Mouse (Mus musculus) stomach, embryonic 16.5 days (tissue): ENCODE data around the gene Scn2b. TPM values are rescaled to one million over a fixed set of nuclear protein-coding genes. Genes with fewer than 3 reads are reported as not detected.
A peak's percentile ranks its signal among the peaks of the same experiment; 100 is the strongest.

ENCODE experiments used
- ATAC-seq: fragments of 200-750 bp; cut with Nextera tagmentation; 2 replicates; pipeline ENCODE4 v1.8.0; 2017; ENCODE audit warnings: moderate number of reproducible peaks, moderate TSS enrichment; ENCODE audit not compliant: insufficient read depth, low FRiP score
- H3K27ac ChIP-seq: fragments of 300-500 bp; sonication (generic); 2 replicates; pipeline ENCODE4 v1.5.1; 2014; ENCODE audit warnings: low read length
- H3K27me3 ChIP-seq: fragments of 300-500 bp; sonication (generic); 2 replicates; pipeline ENCODE4 v1.6.1; 2014; ENCODE audit warnings: low read length, control low read depth, mixed read lengths; ENCODE audit not compliant: control insufficient read depth, insufficient read depth
- H3K36me3 ChIP-seq: fragments of 300-500 bp; sonication (generic); 2 replicates; pipeline ENCODE4 v1.6.1; 2014; ENCODE audit warnings: low read length; ENCODE audit not compliant: control insufficient read depth, insufficient read depth
- H3K4me1 ChIP-seq: fragments of 300-500 bp; sonication (generic); 2 replicates; pipeline ENCODE4 v1.6.1; 2014; ENCODE audit warnings: low read length, control low read depth, mixed read lengths; ENCODE audit not compliant: control insufficient read depth, insufficient read depth
- H3K4me2 ChIP-seq: fragments of 300-500 bp; sonication (generic); 2 replicates; pipeline ENCODE4 v1.6.1; 2014; ENCODE audit warnings: low read depth, low read length, mixed read lengths
- H3K4me3 ChIP-seq: fragments of 300-500 bp; sonication (generic); replicated peaks from 2 replicates; pipeline ENCODE4 v1.5.1; 2014; ENCODE audit warnings: mild to moderate bottlenecking, low read length
- H3K9ac ChIP-seq: fragments of 300-500 bp; sonication (generic); 2 replicates; pipeline ENCODE4 v1.6.1; 2014; ENCODE audit warnings: low read length
- H3K9me3 ChIP-seq: fragments of 300-500 bp; sonication (generic); replicated peaks from 2 replicates; pipeline ENCODE4 v1.6.1; 2016; ENCODE audit warnings: low read length, control low read depth; ENCODE audit not compliant: control insufficient read depth
- WGBS: fragments of 180-500 bp; shearing (Covaris S2); extraction: QIAGEN DNeasy Blood & Tissue Kit; methylation state at CpG from one replicate; pipeline ENCODE4 v1.1.7; 2014; 5-methylcytosine and 5-hydroxymethylcytosine counted together
- polyA plus RNA-seq: library from polyadenylated mRNA; unstranded; fragments of >200 nt; fragmentation: Nextera tagmentation; extraction: Ambion mirVana; gene quantifications from 2 replicates; pipeline ENCODE4 v1.2.1, GENCODE M21; 2015

The Scn2b gene
- polyA plus RNA-seq, 1 experiment from 2014 or later, result 3.0 TPM

- 48% methylated on average over 9 of the region's 9 CpGs for WGBS
- ATAC-seq, result no peak
- H3K4me3 ChIP-seq, result no peak overlapping the region
- H3K9me3 ChIP-seq, result no peaks in the 10 kb centered on the region
- H3K27ac ChIP-seq, result no peak overlapping the region
- H3K27me3 ChIP-seq, result no peaks in the 10 kb centered on the region; the same call in 1 of the 2 replicates
- no peaks in the 10 kb centered on the region for H3K36me3 ChIP-seq
- H3K4me1 ChIP-seq, result peaks cover 12% of the 10 kb centered on the region
- H3K4me2 ChIP-seq, result no peak overlapping the region
- H3K9ac ChIP-seq, result no peak overlapping the region
These were observed 763 bp upstream of the Scn2b start for GRCm38 (mm10) chr9:45116819-45117218.

GRCm38 (mm10) chr9:45118552-45118951 lies 970 bp downstream of the Scn2b start:
- peaks cover 15% of the 10 kb centered on the region for H3K4me1 ChIP-seq
- WGBS, result 21% methylated on average over 10 of the region's 10 CpGs
- H3K4me2 ChIP-seq, result peak overlapping the region; percentile 61
- no peak for ATAC-seq
- no peak overlapping the region for H3K27ac ChIP-seq
- H3K4me3 ChIP-seq, result peak overlapping the region; percentile 60
- H3K9me3 ChIP-seq, result no peaks in the 10 kb centered on the region
- no peaks in the 10 kb centered on the region; the same call in 1 of the 2 replicates for H3K27me3 ChIP-seq
- no peaks in the 10 kb centered on the region for H3K36me3 ChIP-seq
- H3K9ac ChIP-seq, result peak overlapping the region; percentile 75

GRCm38 (mm10) chr9:45119316-45119953 lies 1.9 kb downstream of the Scn2b start:
- Histone ChIP-seq H3K4me2 (no peak overlapping the region), H3K27ac (no peak overlapping the region), H3K9me3 (no peaks in the 10 kb centered on the region), H3K27me3 (no peaks in the 10 kb centered on the region; the same call in 1 of the 2 replicates), H3K4me1 (peaks cover 15% of the 10 kb centered on the region), H3K9ac (no peak overlapping the region), H3K36me3 (no peaks in the 10 kb centered on the region), H3K4me3 (no peak overlapping the region)
- WGBS, result 91% methylated on average over 8 of the region's 8 CpGs
- ATAC-seq, result no peak

GRCm38 (mm10) chr9:45119954-45120530 lies 2.5 kb downstream of the Scn2b start:
- no peaks in the 10 kb centered on the region; the same call in 1 of the 2 replicates for H3K27me3 ChIP-seq
- no peak for ATAC-seq
- H3K4me1 ChIP-seq, result peaks cover 15% of the 10 kb centered on the region
- H3K36me3 ChIP-seq, result no peaks in the 10 kb centered on the region
- no peak overlapping the region for H3K4me2 ChIP-seq
- H3K4me3 ChIP-seq, result no peak overlapping the region
- no peak overlapping the region for H3K27ac ChIP-seq
- no peak overlapping the region for H3K9ac ChIP-seq
- no peaks in the 10 kb centered on the region for H3K9me3 ChIP-seq
- 87% methylated on average over 14 of the region's 14 CpGs for WGBS

- no peak overlapping the region for H3K4me2 ChIP-seq
- no peaks in the 10 kb centered on the region for H3K9me3 ChIP-seq
- no peak overlapping the region for H3K4me3 ChIP-seq
- no peaks in the 10 kb centered on the region for H3K36me3 ChIP-seq
- H3K4me1 ChIP-seq, result peaks cover 15% of the 10 kb centered on the region
- no peak overlapping the region for H3K27ac ChIP-seq
- no peak for ATAC-seq
- no peaks in the 10 kb centered on the region; the same call in 1 of the 2 replicates for H3K27me3 ChIP-seq
- 84% methylated on average over 6 of the region's 6 CpGs for WGBS
- no peak overlapping the region for H3K9ac ChIP-seq
These were observed 3.0 kb downstream of the Scn2b start for GRCm38 (mm10) chr9:45120567-45120966.

GRCm38 (mm10) chr9:45121001-45121400 lies 3.4 kb downstream of the Scn2b start:
- no peak for ATAC-seq
- H3K27me3 ChIP-seq, result no peaks in the 10 kb centered on the region; the same call in 1 of the 2 replicates
- WGBS, result 61% methylated on average over 6 of the region's 6 CpGs
- H3K27ac ChIP-seq, result no peak overlapping the region
- no peak overlapping the region for H3K9ac ChIP-seq
- H3K36me3 ChIP-seq, result no peaks in the 10 kb centered on the region
- no peak overlapping the region for H3K4me3 ChIP-seq
- H3K4me2 ChIP-seq, result no peak overlapping the region
- H3K9me3 ChIP-seq, result no peaks in the 10 kb centered on the region
- H3K4me1 ChIP-seq, result peaks cover 12% of the 10 kb centered on the region

- WGBS, result 4% methylated on average over 10 of the region's 10 CpGs
- Histone ChIP-seq H3K9me3 (no peaks in the 10 kb centered on the region), H3K9ac (peak overlapping the region; percentile 40; the same call in 1 of the 2 replicates), H3K27me3 (no peaks in the 10 kb centered on the region), H3K4me1 (peaks cover 8% of the 10 kb centered on the region), H3K36me3 (no peaks in the 10 kb centered on the region), H3K4me3 (peak overlapping the region; percentile 23), H3K4me2 (peak overlapping the region; percentile 49), H3K27ac (peak overlapping the region; percentile 57)
- ATAC-seq, result peak; percentile 53; the same call in 1 of the 2 replicates
These were observed 4.2 kb downstream of the Scn2b start for GRCm38 (mm10) chr9:45121769-45122168.

- H3K36me3 ChIP-seq, result no peaks in the 10 kb centered on the region
- peak overlapping the region; percentile 40; the same call in 1 of the 2 replicates for H3K9ac ChIP-seq
- peak; percentile 81 for ATAC-seq
- H3K9me3 ChIP-seq, result no peaks in the 10 kb centered on the region
- peak overlapping the region; percentile 23 for H3K4me3 ChIP-seq
- H3K27me3 ChIP-seq, result no peaks in the 10 kb centered on the region
- peaks cover 8% of the 10 kb centered on the region for H3K4me1 ChIP-seq
- H3K27ac ChIP-seq, result peak overlapping the region; percentile 72
- H3K4me2 ChIP-seq, result peak overlapping the region; percentile 49
- WGBS, result 21% methylated on average over 9 of the region's 9 CpGs
These were observed 4.7 kb downstream of the Scn2b start for GRCm38 (mm10) chr9:45122209-45122761.

GRCm38 (mm10) chr9:45125211-45125610 lies 7.6 kb downstream of the Scn2b start:
- no peaks in the 10 kb centered on the region for H3K36me3 ChIP-seq
- no peak overlapping the region for H3K4me2 ChIP-seq
- no peak for ATAC-seq
- 90% methylated on average over 14 of the region's 14 CpGs for WGBS
- no peak overlapping the region for H3K4me3 ChIP-seq
- no peak overlapping the region for H3K9ac ChIP-seq
- H3K9me3 ChIP-seq, result no peaks in the 10 kb centered on the region
- no peak overlapping the region for H3K27ac ChIP-seq
- H3K4me1 ChIP-seq, result 0 out of 2 replicates have a peak, but pooled peaks cover 2% of the 10 kb centered on the region
- H3K27me3 ChIP-seq, result no peaks in the 10 kb centered on the region
